13 mouse cellular contexts compared by ENCODE assay signal in the genomic region with DNA sequence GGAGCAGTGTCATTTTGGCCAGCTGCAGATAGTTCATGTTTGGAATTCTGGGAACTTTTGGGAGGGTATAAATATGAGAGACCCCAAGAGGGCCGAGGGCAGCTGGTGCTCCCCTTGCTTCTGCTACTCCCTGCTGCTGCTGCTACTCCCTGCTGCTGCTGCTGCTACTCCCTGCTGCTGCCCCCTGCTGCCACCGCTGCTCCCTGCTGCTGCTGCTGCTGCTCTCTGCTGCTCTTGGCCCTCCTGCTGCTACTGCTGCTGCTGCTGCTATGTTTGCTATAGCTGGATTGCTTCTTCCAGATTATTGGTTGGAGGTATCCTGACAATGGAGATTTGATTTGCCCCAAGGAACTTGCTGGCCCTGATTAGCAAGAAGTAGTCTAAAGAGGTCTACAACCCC.
DNase-seq lines count a peak whose midpoint lies in the region; ATAC-seq and TF ChIP-seq lines count a peak whose summit lies in the region.
"Had no signal": no experiment of that assay in that cellular context is flagged by ENCODE, and none has a peak within 500 bp of the region (broad histone marks: within the 10 kb centered on the region; RNA-seq: fewer than 3 reads in every experiment).

No protein-coding gene starts in this region.

- no peak overlapping the region for H3K4me3 ChIP-seq in kidney, postnatal 0 days (replicated peaks; ENCODE audit: low read depth, low read length)
- H3K4me3 ChIP-seq in embryonic fibroblast, embryonic 13.5 days (ENCODE audit: insufficient read depth, low read length), result no peak overlapping the region
- H3K4me3 ChIP-seq: hindbrain, embryonic 10.5 days; neural tube, embryonic 13.5 days had no signal

- TF ChIP-seq POLR2A in embryonic fibroblast, embryonic 13.5 days (IDR thresholded peaks at IDR 0.05; ENCODE audit: low read depth, low read length), result no peak

- H3K27me3 ChIP-seq in kidney, postnatal 0 days (ENCODE audit: insufficient read depth, low read length), result no peaks in the 10 kb centered on the region
- H3K27me3 ChIP-seq: neural tube, embryonic 13.5 days had no signal

- no peaks in the 10 kb centered on the region for H3K36me3 ChIP-seq in kidney, postnatal 0 days (ENCODE audit: insufficient read depth, low read length)
- H3K36me3 ChIP-seq: hindbrain, embryonic 10.5 days; neural tube, embryonic 13.5 days had no signal

- TF ChIP-seq CTCF in kidney, postnatal 0 days (IDR thresholded peaks at IDR 0.05; ENCODE audit: low read depth), result peak; percentile 25; the same call in 1 of the 2 replicates
- peak; percentile 36; the same call in 1 of the 2 replicates for TF ChIP-seq CTCF in embryonic fibroblast, embryonic 13.5 days (IDR thresholded peaks at IDR 0.05; ENCODE audit: borderline replicate concordance, insufficient read depth, low read length)

- H3K4me1 ChIP-seq in kidney, postnatal 0 days (replicated peaks; ENCODE audit: insufficient read depth, low read length), result no peaks in the 10 kb centered on the region
- no peaks in the 10 kb centered on the region for H3K4me1 ChIP-seq in embryonic fibroblast, embryonic 13.5 days (ENCODE audit: control insufficient read depth, insufficient read depth, low read length)
- H3K4me1 ChIP-seq: hindbrain, embryonic 10.5 days; neural tube, embryonic 13.5 days had no signal

- no peak overlapping the region for H3K4me2 ChIP-seq in kidney, postnatal 0 days (ENCODE audit: low read length)
- H3K4me2 ChIP-seq: neural tube, embryonic 13.5 days had no signal

- no peaks in the 10 kb centered on the region for H3K9me3 ChIP-seq in kidney, postnatal 0 days (replicated peaks; ENCODE audit: low read length)
- H3K9me3 ChIP-seq: hindbrain, embryonic 10.5 days; neural tube, embryonic 13.5 days had no signal

- H3K27ac ChIP-seq in kidney, postnatal 0 days, result no peak overlapping the region
- H3K27ac ChIP-seq in embryonic fibroblast, embryonic 13.5 days (ENCODE audit: insufficient read depth, low read length), result no peak overlapping the region
- H3K27ac ChIP-seq: hindbrain, embryonic 10.5 days; neural tube, embryonic 13.5 days had no signal

- no peak overlapping the region for H3K9ac ChIP-seq in kidney, postnatal 0 days (ENCODE audit: low read depth, low read length)
- H3K9ac ChIP-seq: neural tube, embryonic 13.5 days had no signal

- DNase-seq in kidney, postnatal 0 days (ENCODE audit: low spot score), result no peak
- DNase-seq in kidney, postnatal 10 days, result no peak
- peak; percentile 21 for DNase-seq in thymus, postnatal 14 days
- DNase-seq in thymus, adult 18-20 months, result no peak
- no peak for DNase-seq in gastrocnemius, postnatal 4 days (ENCODE audit: low spot score in 2 of 2)
- DNase-seq: cerebellum, postnatal 14 days; gastrocnemius, postnatal 25 days; kidney, postnatal 14 days had no signal

- WGBS in kidney, postnatal 0 days, result 55% methylated on average over 2 of the region's 2 CpGs

- no peak for ATAC-seq in kidney, postnatal 0 days (replicated peaks; ENCODE audit: low FRiP score, low read depth)
- no peak for ATAC-seq in granulocyte monocyte progenitor cell, adult 5-6 weeks (replicated peaks; ENCODE audit: poor library complexity, severe bottlenecking)
- ATAC-seq: inflammation-experienced regulatory T-cells, adult 6 months had no signal
